Mouse (Mus musculus): ENCODE data around the gene Impad1.

Impad1 gene

GRCm38 (mm10) chr4:4792992-4793834 lies at the start of gene Impad1:
TSS of gene Impad1 (minus strand) at chr4:4793355.
- DNase-seq, result peak; percentile 85 to 92

GRCm38 (mm10) chr4:4840145-4840544 lies 47.0 kb upstream of the Impad1 start:
- DNase-seq, result no peak

- DNase-seq, result no peak
These were observed 40.7 kb upstream of the Impad1 start for GRCm38 (mm10) chr4:4833789-4834295.

GRCm38 (mm10) chr4:4828131-4828530 lies 35.0 kb upstream of the Impad1 start:
- no peak for DNase-seq

GRCm38 (mm10) chr4:4822119-4822518 lies 29.0 kb upstream of the Impad1 start:
- no peak for DNase-seq

- peak; percentile 29 to 42 for DNase-seq
These were observed 789 bp downstream of the Impad1 start for GRCm38 (mm10) chr4:4792141-4792991.

- DNase-seq, result no peak
These were observed 2.0 kb downstream of the Impad1 start for GRCm38 (mm10) chr4:4791180-4791579.

GRCm38 (mm10) chr4:4785169-4785568 lies 8.0 kb downstream of the Impad1 start:
- DNase-seq, result no peak

GRCm38 (mm10) chr4:4784305-4784704 lies 8.8 kb downstream of the Impad1 start:
- no peak for DNase-seq

- DNase-seq, result no peak
These were observed 9.5 kb downstream of the Impad1 start for GRCm38 (mm10) chr4:4783686-4783957.

GRCm38 (mm10) chr4:4782882-4783685 lies 10.1 kb downstream of the Impad1 start:
- DNase-seq, result no peak

- no peak for DNase-seq
These were observed 13.8 kb downstream of the Impad1 start for GRCm38 (mm10) chr4:4779265-4779770.

- DNase-seq, result no peak
These were observed 21.5 kb downstream of the Impad1 start for GRCm38 (mm10) chr4:4771523-4772114.

- DNase-seq, result no peak
These were observed 27.3 kb downstream of the Impad1 start for GRCm38 (mm10) chr4:4765806-4766205.

- no peak for DNase-seq
These were observed 34.8 kb downstream of the Impad1 start for GRCm38 (mm10) chr4:4758376-4758775.

GRCm38 (mm10) chr4:4729427-4729826 lies 63.7 kb downstream of the Impad1 start:
- DNase-seq, result no peak

- no peak for DNase-seq
These were observed 66.8 kb downstream of the Impad1 start for GRCm38 (mm10) chr4:4726241-4726776.

- no peak for DNase-seq
These were observed 69.3 kb downstream of the Impad1 start for GRCm38 (mm10) chr4:4723821-4724220.

GRCm38 (mm10) chr4:4722081-4722480 lies 71.1 kb downstream of the Impad1 start:
- DNase-seq, result no peak

- no peak for DNase-seq
These were observed 75.3 kb downstream of the Impad1 start for GRCm38 (mm10) chr4:4717763-4718347.

Data from kidney, adult 8-10 months (tissue).